Mouse (Mus musculus): ENCODE data around the gene Cmss1.

Gene Cmss1

GRCm38 (mm10) chr16:57336770-57337423, 269.8 kb downstream of the Cmss1 start:
- no peak for DNase-seq

GRCm38 (mm10) chr16:57332301-57332700, 274.4 kb downstream of the Cmss1 start:
- no peak for DNase-seq

GRCm38 (mm10) chr16:57330111-57330510, 276.6 kb downstream of the Cmss1 start:
- DNase-seq: no peak

GRCm38 (mm10) chr16:57329028-57329427, 277.6 kb downstream of the Cmss1 start:
- no peak for DNase-seq

- no peak for DNase-seq
Observed at GRCm38 (mm10) chr16:57326996-57327395, 279.7 kb downstream of the Cmss1 start.

- no peak for DNase-seq
Observed at GRCm38 (mm10) chr16:57319284-57320124, 287.2 kb downstream of the Cmss1 start.

- DNase-seq: no peak
Observed at GRCm38 (mm10) chr16:57318637-57319125, 288.0 kb downstream of the Cmss1 start.

GRCm38 (mm10) chr16:57317882-57318636, 288.6 kb downstream of the Cmss1 start:
- DNase-seq: no peak

GRCm38 (mm10) chr16:57317127-57317526, 289.5 kb downstream of the Cmss1 start:
- DNase-seq: no peak

- no peak for DNase-seq
Observed at GRCm38 (mm10) chr16:57315026-57315425, 291.6 kb downstream of the Cmss1 start.

- no peak for DNase-seq
Observed at GRCm38 (mm10) chr16:57314236-57314635, 292.4 kb downstream of the Cmss1 start.

GRCm38 (mm10) chr16:57313487-57313886, 293.2 kb downstream of the Cmss1 start:
- no peak for DNase-seq

GRCm38 (mm10) chr16:57312130-57312529, 294.5 kb downstream of the Cmss1 start:
- no peak for DNase-seq

GRCm38 (mm10) chr16:57305463-57305862, 301.2 kb downstream of the Cmss1 start:
- DNase-seq: no peak

GRCm38 (mm10) chr16:57303716-57304115, 302.9 kb downstream of the Cmss1 start:
- no peak for DNase-seq

GRCm38 (mm10) chr16:57302792-57303698, 303.6 kb downstream of the Cmss1 start:
- DNase-seq: no peak

GRCm38 (mm10) chr16:57301512-57302115, 305.1 kb downstream of the Cmss1 start:
- no peak for DNase-seq

GRCm38 (mm10) chr16:57295216-57295934, 311.3 kb downstream of the Cmss1 start:
- DNase-seq: no peak

- DNase-seq: no peak
Observed at GRCm38 (mm10) chr16:57292765-57293164, 313.9 kb downstream of the Cmss1 start, which contains the start of gene Tmem30c. Gene Tmem30c, minus strand, starts transcription at chr16:57292865.

GRCm38 (mm10) chr16:57292296-57292695, 314.4 kb downstream of the Cmss1 start:
- DNase-seq: no peak

GRCm38 (mm10) chr16:57291696-57292095, 315.0 kb downstream of the Cmss1 start:
- DNase-seq: no peak

Measured in liver (tissue).